Mouse (Mus musculus): ENCODE results near the gene Taz.

Gene Taz

GRCm38 (mm10) chrX:74281732-74282394, at the start of gene Taz, which contains the start of gene Dnase1l1:
Gene Taz, plus strand, starts transcription at chrX:74281912.
Gene Dnase1l1, minus strand, starts transcription at chrX:74282337.
- DNase-seq (ENCODE audit: low spot score), result peak; percentile 84

GRCm38 (mm10) chrX:74233196-74233595, 48.5 kb upstream of the Taz start:
- no peak for DNase-seq (ENCODE audit: low spot score)

DNA sequence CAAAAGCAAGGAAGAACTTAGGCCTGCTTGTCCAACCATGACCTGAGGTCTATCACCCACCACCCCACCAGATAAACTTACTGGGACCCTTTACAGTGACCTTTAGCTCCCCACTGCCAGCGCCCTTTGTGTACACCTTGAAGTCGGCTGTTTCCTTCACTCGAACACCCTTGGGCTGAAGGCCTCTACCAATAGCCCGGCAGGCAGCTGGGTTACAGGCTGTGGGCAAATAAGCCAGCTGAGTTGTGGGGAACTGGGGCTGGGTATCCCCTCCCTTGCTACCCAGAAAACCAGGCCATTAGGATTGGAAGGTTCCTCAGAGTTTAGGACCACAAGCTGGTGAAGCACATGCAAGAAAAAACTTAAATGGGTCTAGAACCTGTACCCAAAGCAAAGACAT, 41.4 kb upstream of the Taz start:
- DNase-seq (ENCODE audit: low spot score), result no peak

- DNase-seq (ENCODE audit: low spot score), result no peak
These were observed 38.3 kb upstream of the Taz start for GRCm38 (mm10) chrX:74243396-74243795.

DNA sequence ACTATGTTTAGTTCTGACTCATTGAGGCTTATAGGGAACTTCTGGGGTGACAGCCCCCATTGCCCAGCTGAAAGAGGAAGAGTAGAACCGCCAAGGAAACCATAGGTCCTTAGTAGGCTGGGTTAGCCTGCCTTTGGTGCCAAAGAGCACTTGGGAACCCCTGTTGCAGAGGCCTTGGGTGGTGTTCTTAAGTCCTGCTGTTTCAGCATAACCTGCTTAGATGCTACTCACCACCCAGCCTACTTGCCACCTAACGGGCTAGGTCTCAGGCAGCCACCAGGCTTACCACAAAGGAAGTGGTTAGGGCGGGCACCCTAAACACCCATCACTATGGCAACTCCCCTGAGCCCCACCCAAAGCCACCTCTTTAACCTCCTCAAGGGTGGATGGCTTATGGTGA, 37.9 kb upstream of the Taz start:
- no peak for DNase-seq (ENCODE audit: low spot score)

- peak; percentile 20 for DNase-seq (ENCODE audit: low spot score)
These were observed 37.1 kb upstream of the Taz start for GRCm38 (mm10) chrX:74244614-74245083.

GRCm38 (mm10) chrX:74245107-74245506, 36.6 kb upstream of the Taz start:
- no peak for DNase-seq (ENCODE audit: low spot score)

DNA sequence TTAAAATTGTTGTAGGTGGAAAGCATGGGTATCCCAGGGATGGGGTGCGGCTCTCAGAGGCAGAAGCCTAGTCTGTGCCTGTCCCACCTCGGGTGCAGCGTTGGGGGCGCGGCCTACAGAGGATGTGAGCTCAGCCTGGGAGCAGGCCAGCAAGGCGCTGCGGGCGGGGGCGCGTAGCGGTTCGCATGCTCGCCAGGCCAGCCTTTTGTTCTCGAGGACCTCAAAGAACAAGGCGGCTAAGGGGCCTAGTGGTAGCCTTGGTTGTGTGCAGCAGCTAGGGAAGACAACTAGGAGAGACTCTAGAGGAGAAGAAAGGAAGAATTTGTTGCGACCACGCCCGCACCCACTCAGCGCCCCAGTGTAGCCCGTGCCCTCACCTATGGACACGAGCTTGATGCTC, 36.0 kb upstream of the Taz start:
- peak; percentile 75 for DNase-seq (ENCODE audit: low spot score)

- DNase-seq (ENCODE audit: low spot score), result peak; percentile 90
These were observed 35.5 kb upstream of the Taz start for GRCm38 (mm10) chrX:74246213-74246681.

DNA sequence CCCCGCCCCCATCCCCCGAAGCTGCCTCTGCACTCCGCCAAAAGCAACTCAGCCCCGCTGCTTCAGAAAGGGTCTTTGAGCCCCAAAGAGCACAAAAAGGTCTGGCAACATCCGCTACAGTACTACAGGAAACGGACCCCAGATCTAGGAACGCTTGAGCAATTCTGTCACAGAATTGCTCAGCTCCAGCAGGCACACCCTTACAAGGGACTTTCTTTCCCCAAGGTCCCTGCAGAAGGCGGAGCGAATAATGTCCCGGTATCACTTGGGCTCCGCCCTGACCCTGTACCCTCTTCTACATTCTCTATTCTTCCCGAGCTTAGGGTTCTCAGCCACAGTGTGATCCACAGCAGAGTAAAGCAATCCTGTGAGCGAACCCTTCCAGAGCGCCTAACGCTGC, 35.0 kb upstream of the Taz start:
- DNase-seq (ENCODE audit: low spot score), result no peak

- DNase-seq (ENCODE audit: low spot score), result peak; percentile 68
These were observed 33.1 kb upstream of the Taz start for GRCm38 (mm10) chrX:74248651-74249050.

- peak; percentile 78 for DNase-seq (ENCODE audit: low spot score)
These were observed 32.1 kb upstream of the Taz start, which contains the start of gene Flna for GRCm38 (mm10) chrX:74249615-74250014. Gene Flna, minus strand, starts transcription at chrX:74249820.

DNA sequence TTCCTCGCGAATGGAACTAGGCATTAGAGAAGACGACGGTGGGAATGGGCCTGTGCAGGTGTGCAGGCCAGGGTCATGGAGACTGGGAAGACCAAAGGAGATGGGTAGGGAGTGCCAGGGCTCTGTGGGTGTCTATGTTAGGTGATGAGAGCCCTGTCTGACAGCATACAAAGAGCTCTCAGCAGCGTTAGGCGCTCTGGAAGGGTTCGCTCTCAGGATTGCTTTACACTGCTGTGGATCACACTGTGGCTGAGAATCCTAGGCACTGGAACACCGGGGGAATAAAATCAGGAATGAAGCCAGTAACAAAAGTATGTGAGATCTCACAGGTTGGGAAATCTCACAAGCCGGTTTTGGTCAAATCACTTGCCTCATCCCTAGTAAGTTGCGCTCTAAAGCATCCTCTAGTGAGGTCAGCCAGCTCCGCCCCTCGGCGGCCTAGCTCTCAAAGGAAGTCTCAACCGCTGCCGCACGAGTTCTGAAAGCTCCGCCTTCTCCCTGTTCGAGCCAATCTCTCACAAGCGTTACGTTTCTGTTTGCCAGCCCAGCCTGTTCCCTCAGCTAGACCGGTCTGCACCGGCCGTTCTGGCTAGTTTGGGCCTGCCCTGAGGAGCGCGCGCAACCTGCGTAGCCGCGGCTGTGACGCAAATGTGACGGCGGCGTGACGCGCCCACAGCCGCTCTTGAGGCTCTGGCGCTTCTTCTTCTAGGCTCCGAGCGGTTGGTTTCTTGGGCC, 27.4 kb upstream of the Taz start, which contains the start of gene Emd:
Gene Emd, plus strand, starts transcription at position 535 of the 735 bp plus-strand sequence.
- DNase-seq (ENCODE audit: low spot score), result peak; percentile 95

DNA sequence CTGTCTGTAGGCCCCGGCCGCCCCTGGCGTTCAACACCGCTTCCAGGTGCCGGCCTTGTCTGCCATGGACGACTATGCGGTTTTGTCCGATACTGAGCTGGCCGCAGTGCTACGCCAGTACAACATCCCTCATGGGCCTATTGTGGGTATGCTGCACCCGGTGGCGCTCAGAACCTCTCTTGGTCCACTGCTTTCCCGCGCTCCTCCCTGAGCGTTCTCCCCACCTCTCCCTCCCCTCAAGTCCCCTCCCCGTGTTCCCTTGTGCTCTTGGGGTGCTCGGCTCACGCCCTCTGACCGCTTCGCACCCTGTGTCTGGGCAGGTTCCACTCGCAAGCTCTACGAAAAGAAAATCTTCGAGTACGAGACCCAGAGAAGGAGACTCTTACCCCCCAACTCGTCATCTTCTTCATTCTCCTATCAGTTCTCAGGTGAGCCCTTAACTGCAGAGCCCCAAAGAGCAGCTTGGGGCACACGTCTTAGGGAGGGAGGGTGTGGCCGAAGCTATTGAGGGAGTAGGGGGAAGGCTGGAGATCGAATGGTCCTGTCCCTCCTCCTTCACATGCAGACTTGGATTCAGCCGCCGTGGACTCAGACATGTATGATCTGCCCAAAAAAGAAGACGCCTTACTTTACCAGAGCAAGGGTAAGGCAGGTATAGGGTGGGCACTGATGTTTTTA, 26.7 kb upstream of the Taz start:
- no peak for DNase-seq (ENCODE audit: low spot score)

GRCm38 (mm10) chrX:74257746-74258145, 24.0 kb upstream of the Taz start:
- DNase-seq (ENCODE audit: low spot score), result no peak

DNA sequence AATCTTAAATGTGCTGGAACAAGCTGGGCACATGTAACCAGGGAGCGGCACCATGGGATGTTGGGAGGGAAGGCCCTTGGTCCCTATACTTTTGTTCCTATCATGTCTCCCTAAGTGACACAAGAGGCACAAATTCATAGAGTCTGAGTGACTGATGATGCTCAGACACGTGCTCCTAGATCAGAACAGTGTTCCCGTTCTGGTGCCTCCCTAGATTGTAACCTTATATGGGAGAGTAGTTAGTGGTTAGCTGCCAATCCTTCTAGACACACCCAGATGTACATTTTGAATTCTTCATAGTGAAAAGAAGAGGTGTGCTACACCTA, 12.0 kb upstream of the Taz start:
- no peak for DNase-seq (ENCODE audit: low spot score)

DNA sequence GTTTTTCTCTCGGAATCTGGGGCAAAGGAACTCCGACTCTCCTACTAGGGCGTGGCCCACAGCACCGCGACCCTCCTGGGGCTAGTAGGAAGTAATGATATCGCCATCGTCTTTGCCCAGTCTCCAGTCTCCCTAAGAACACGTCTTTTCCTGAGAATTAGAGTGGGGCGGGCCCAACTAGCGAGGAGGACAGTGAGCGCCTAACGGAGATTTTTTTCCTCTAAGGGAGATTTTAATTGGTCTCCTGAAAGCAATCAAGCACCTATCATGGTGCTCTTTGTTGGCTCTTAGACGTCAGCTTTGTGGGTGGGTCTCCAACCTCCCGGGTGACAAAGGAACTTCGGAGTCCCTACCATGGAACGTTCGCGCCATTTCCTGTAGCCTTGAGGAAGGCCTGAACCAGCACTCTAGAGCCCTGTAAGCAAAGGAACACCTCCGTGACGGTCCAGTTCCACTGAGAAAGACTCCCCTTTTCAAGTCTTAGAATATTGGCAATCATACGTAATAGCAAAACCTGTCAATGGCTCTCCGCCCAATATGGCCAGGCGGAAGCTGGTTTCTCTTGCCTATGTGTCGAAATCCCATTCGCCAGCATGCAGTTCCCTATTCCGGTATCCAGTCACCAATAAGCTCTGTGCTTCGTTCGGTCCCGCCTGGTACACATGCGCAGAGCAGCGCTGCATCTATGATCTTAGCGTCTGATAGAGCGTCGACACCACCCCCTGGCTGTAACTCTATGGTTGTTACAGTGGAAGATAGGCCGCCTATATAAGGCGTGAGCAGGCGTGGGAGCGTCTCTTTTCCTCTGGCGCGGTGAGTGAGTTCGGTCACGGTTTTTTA, 11.4 kb upstream of the Taz start, which contains the start of gene Rpl10:
Gene Rpl10, plus strand, starts transcription at position 751 of the 840 bp plus-strand sequence.
- DNase-seq (ENCODE audit: low spot score), result peak; percentile 97

GRCm38 (mm10) chrX:74270902-74271551, 10.7 kb upstream of the Taz start:
- DNase-seq (ENCODE audit: low spot score), result peak; percentile 62

- peak; percentile 15 for DNase-seq (ENCODE audit: low spot score)
These were observed 8.0 kb upstream of the Taz start for GRCm38 (mm10) chrX:74273422-74274322.

GRCm38 (mm10) chrX:74277916-74278315, 3.8 kb upstream of the Taz start:
- DNase-seq (ENCODE audit: low spot score), result peak; percentile 19

All from MN1 (cell line).